Mouse (Mus musculus) embryonic fibroblast, embryonic 13.5 days (primary cell): ENCODE data around the gene Polr3b. TPM values are rescaled to one million over a fixed set of nuclear protein-coding genes. Genes with fewer than 3 reads are reported as not detected.

Experiments
- H3K27ac ChIP-seq: 2 replicates; pipeline ENCODE4 v1.5.1; 2012; ENCODE audit warnings: low read length, control low read depth, inconsistent platforms; ENCODE audit not compliant: insufficient read depth
- H3K4me1 ChIP-seq: 2 replicates; pipeline ENCODE4 v1.6.1; 2011; ENCODE audit warnings: low read length; ENCODE audit not compliant: control insufficient read depth, insufficient read depth
- H3K4me3 ChIP-seq: 2 replicates; pipeline ENCODE4 v1.5.1; 2011; ENCODE audit warnings: mild to moderate bottlenecking, control low read depth, low read length; ENCODE audit not compliant: insufficient read depth
- CTCF ChIP-seq: IDR thresholded peaks from 2 replicates; pipeline ENCODE4 v1.5.1; 2011; ENCODE audit warnings: mild to moderate bottlenecking, control low read depth, low read length, moderate library complexity, borderline replicate concordance; ENCODE audit not compliant: insufficient read depth
- POLR2A ChIP-seq: IDR thresholded peaks from 2 replicates; pipeline ENCODE4 v1.6.1; 2011; ENCODE audit warnings: low read depth, mild to moderate bottlenecking, control low read depth, low read length, moderate library complexity
- polyA plus RNA-seq: library from polyadenylated mRNA; stranded (reverse); fragments of >200 nt; gene quantifications from 2 replicates; pipeline ENCODE4 v1.2.4, GENCODE M21; 2011; ENCODE audit warnings: low read depth; ENCODE audit not compliant: missing spikeins, insufficient read length

Polr3b gene
- polyA plus RNA-seq, 1 experiment = 15.5 TPM

DNA sequence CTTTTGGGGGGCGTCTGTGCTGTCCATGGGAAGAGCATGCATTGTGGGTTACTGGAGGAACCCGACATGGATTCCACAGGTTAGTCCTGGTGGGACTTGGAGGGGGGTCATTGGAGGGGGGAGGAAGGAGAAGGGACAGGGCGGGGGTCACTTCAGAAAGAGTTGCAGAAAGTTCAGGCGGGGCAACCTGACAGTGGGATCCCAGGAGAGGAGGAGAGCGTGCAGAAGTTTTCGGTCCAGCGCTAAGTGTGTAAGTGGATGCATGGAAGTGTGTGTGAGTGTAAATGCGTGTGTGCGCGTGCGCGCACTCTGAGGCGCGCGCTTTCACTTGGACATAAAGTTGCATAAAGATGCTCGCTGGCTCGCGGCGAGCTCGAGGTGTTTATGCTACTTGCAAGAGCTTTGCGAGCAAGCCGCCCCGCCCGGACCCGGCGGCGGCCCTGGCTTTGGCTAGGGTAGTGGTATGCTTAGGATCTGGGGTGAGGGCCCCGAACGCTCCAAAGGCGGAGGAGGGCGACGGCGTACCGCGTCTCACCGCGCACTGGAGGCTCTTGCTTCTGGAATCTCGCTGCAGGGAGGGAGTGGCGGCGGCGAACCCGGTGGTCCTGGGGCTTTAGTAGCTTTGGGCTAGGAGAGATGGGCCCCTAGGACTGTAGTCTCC, 134.5 kb downstream of the Polr3b start:
- Histone ChIP-seq H3K27ac (no peak overlapping the region), H3K4me3 (no peak overlapping the region)
- TF ChIP-seq CTCF = no peak
- no peak for TF ChIP-seq POLR2A

GRCm38 (mm10) chr10:84757426-84758199, 135.5 kb downstream of the Polr3b start:
- TF ChIP-seq CTCF (no peak), POLR2A (no peak)
- Histone ChIP-seq H3K4me1 (no peaks in the 10 kb centered on the region), H3K4me3 (no peak overlapping the region), H3K27ac (no peak overlapping the region)

More for the DNA sequence above, 134.5 kb downstream of the Polr3b start:
- no peaks in the 10 kb centered on the region for H3K4me1 ChIP-seq

DNA sequence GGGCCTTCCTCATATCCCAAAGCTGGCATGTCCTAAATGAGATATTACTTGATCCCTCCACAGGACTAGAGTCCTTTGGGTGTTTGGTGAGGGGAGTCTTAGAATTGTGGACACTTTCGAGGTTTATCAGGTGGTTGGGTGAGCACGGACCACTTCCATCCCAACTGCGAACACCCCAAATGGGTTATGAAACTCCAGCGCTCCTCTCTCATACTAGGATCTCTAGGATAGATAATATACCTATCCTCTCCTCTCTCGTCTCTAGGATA, 136.0 kb downstream of the Polr3b start:
- H3K4me3 ChIP-seq = no peak overlapping the region
- TF ChIP-seq CTCF = no peak
- no peak for TF ChIP-seq POLR2A
- no peak overlapping the region for H3K27ac ChIP-seq
- no peaks in the 10 kb centered on the region for H3K4me1 ChIP-seq

- no peak overlapping the region for H3K4me3 ChIP-seq
- no peaks in the 10 kb centered on the region for H3K4me1 ChIP-seq
- H3K27ac ChIP-seq = no peak overlapping the region
- TF ChIP-seq POLR2A (no peak), CTCF (no peak)
Observed at GRCm38 (mm10) chr10:84758483-84759431, 136.7 kb downstream of the Polr3b start.

DNA sequence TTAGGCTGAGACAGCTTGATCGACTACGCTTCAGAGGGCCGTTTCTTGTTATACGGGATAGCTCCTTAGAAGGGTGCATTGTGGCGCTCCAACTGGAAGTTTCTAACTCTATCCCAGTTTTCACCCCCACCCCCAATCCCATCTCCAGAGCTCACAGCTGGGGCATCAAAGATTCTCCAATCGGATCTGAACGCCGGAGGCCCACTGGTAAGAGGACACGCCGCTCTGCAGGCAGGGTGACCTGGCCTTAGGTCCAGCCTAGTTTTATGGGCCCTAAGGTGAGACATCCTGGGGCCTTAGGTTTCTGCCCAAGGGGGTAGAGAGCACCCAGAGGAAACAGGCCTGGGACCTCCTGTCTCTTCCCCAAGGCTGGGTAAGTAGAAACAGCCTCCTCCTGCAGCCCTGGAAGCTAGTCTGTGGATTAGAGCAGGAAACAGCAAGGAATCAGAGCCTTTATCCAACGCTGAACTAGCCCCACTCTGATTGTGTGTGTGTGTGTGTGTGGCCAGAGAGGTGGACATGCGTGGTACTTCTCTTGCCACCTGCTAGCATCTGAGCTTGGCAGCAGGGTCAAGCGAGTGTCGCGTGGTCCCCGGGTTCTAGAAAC, 137.5 kb downstream of the Polr3b start:
- no peak for TF ChIP-seq CTCF
- no peak for TF ChIP-seq POLR2A
- H3K4me1 ChIP-seq = no peaks in the 10 kb centered on the region
- H3K4me3 ChIP-seq = no peak overlapping the region
- H3K27ac ChIP-seq = no peak overlapping the region

DNA sequence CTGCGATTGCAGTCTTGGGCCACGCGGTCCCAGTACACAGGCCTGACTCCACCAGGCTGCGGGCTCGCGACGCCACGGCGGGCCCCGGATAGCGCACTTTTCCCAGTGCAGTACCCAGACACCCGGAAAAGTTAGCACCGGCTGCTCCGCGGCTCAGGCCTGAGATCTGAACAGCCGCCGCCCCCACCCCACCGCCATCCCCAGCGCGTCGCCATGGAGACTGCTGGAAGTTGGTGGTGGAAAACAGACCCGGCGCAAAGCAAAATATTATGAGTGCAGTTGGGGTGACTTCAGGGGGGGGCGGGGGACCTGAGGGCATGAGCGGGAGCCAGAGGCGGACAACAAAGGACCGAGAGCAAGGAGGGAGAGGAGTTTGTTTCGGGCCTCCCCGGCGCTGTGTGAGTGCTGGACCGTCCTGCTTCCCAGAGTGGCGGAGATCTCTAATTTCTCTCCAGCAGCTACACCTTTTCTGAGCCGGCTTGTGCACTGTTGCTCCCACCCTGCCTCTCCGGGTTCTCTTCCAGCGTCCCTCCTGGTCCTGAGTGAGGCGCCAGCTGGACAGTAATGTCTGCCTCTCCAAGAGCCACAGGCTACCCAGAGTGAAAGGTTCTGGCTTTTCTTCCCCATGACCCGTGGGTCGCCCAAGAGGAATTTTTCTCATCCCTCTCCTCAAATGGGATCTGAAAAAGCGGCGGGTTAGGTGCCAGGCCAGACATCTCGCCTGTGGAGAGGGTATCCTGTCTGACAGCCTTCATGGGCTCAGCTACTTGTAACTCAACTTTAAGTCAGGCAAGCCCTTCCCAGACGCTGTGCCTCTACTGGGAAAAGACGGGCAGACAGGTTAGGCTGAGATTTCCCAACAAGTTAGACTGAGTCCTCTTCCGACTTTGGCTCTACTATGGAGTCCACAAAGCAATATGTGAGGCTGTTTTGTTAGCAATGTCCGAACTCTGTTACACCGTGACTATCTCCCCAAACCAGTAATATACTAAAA, 138.3 kb downstream of the Polr3b start:
- no peak overlapping the region for H3K27ac ChIP-seq
- H3K4me3 ChIP-seq = no peak overlapping the region
- H3K4me1 ChIP-seq = no peaks in the 10 kb centered on the region
- TF ChIP-seq CTCF = no peak
- TF ChIP-seq POLR2A = no peak

GRCm38 (mm10) chr10:84768766-84769165, 146.7 kb downstream of the Polr3b start:
- no peaks in the 10 kb centered on the region for H3K4me1 ChIP-seq
- no peak overlapping the region for H3K4me3 ChIP-seq
- no peak overlapping the region for H3K27ac ChIP-seq
- no peak for TF ChIP-seq CTCF
- no peak for TF ChIP-seq POLR2A

DNA sequence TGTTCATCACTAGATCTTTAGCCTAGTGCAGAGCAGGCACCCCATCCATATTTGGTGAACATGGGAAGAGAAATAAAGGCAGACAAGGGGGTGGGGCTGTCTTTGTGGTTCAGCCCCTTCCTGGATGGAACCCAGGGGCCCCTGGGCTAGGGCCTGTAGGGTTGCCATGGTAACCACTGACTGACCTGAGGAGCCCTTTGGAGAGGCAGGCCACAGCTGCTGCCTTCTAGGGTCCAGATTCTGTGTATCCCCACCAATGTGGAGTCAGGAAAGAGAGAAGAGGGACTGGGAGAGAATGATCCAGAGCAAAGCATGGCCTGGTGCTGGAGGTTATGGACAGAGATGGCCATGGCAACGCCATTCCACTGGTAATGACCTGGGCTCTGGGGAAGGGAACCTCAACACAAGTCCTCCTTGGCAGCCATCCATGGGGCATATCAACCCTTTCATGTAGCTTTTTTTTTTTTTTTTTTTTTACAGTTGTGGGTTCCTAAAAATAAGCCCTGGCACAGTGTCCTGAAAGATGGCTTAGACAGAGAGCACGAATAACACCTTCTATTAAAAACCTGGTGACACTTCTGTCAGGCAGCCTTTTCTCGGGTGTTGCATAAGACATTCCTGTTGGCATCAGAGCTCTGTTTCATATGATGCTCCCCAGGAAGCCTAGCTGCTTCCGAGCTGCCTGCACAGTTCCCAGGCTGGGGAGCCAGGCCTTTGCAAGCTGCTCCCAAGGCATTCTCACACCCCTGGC, 150.5 kb downstream of the Polr3b start:
- no peak for TF ChIP-seq CTCF
- no peaks in the 10 kb centered on the region for H3K4me1 ChIP-seq
- no peak overlapping the region for H3K4me3 ChIP-seq
- no peak overlapping the region for H3K27ac ChIP-seq

- no peak for TF ChIP-seq POLR2A
- no peak for TF ChIP-seq CTCF
- no peak overlapping the region for H3K27ac ChIP-seq
- no peak overlapping the region for H3K4me3 ChIP-seq
- no peaks in the 10 kb centered on the region for H3K4me1 ChIP-seq
Observed at GRCm38 (mm10) chr10:84773889-84774288, 151.8 kb downstream of the Polr3b start.
